ENCODE assay signal across 17 mouse cellular contexts in the genomic region with DNA sequence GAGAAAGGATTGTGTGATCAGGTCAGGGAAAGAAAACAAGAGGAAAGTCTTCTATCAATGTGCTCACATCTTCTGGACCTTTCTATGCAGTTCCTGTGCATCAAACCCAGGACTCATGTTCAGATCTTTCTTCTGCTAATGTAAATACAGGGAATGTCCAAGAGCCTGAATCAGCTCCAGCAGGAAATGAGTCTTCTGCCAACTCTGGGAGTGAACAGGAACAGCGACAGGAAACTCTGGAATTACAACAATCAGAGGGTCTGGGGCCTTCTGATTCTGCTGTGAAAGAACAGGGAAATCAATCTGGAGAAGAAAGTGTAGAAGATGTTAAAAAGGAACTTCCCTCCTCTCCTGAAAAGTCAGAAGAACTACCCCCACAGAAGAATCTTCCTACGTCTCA.
DNase-seq lines count a peak whose midpoint lies in the region; ATAC-seq and TF ChIP-seq lines count a peak whose summit lies in the region.
"Had no signal": no experiment of that assay in that cellular context is flagged by ENCODE, and none has a peak within 500 bp of the region (broad histone marks: within the 10 kb centered on the region; RNA-seq: fewer than 3 reads in every experiment).

No protein-coding gene starts in this region.

- H3K27ac ChIP-seq in kidney, postnatal 0 days: no peak overlapping the region
- H3K27ac ChIP-seq in heart, embryonic 14.5 days (replicated peaks in 1 of 2; ENCODE audit: control insufficient read depth in 1 of 2, insufficient read depth in 1 of 2, low read depth in 2 of 2, low read length in 2 of 2): peak overlapping the region; percentile 53 to 56; a peak in 1 of 4 replicates
- no peak overlapping the region for H3K27ac ChIP-seq in hindbrain, embryonic 12.5 days
- H3K27ac ChIP-seq in stomach, postnatal 0 days (replicated peaks): no peak overlapping the region
- H3K27ac ChIP-seq: embryonic facial prominence, embryonic 15.5 days; gastrocnemius, adult 2 months; hindbrain, embryonic 10.5 days; liver, embryonic 14.5 days had no signal

- no peaks in the 10 kb centered on the region for H3K9me3 ChIP-seq in kidney, postnatal 0 days (replicated peaks; ENCODE audit: low read length)
- H3K9me3 ChIP-seq in heart, embryonic 14.5 days (ENCODE audit: control insufficient read depth, low read length): no peaks in the 10 kb centered on the region
- no peaks in the 10 kb centered on the region for H3K9me3 ChIP-seq in hindbrain, embryonic 12.5 days (replicated peaks)
- no peaks in the 10 kb centered on the region for H3K9me3 ChIP-seq in stomach, postnatal 0 days (ENCODE audit: control insufficient read depth, low read length)
- H3K9me3 ChIP-seq: embryonic facial prominence, embryonic 15.5 days; hindbrain, embryonic 10.5 days had no signal

- H3K27me3 ChIP-seq in kidney, postnatal 0 days (ENCODE audit: insufficient read depth, low read length): no peaks in the 10 kb centered on the region
- H3K27me3 ChIP-seq in heart, embryonic 14.5 days (ENCODE audit: control insufficient read depth, insufficient read depth, low read length): no peaks in the 10 kb centered on the region
- H3K27me3 ChIP-seq in hindbrain, embryonic 12.5 days: no peaks in the 10 kb centered on the region
- H3K27me3 ChIP-seq in stomach, postnatal 0 days (ENCODE audit: control insufficient read depth, insufficient read depth, low read length): no peaks in the 10 kb centered on the region
- H3K27me3 ChIP-seq: embryonic facial prominence, embryonic 15.5 days had no signal

- no peak for ATAC-seq in kidney, postnatal 0 days (replicated peaks; ENCODE audit: low FRiP score, low read depth)
- ATAC-seq in heart, embryonic 14.5 days (ENCODE audit: insufficient number of reproducible peaks, insufficient read depth, low FRiP score, low read depth): peak; percentile 54; the same call in 1 of the 2 replicates
- ATAC-seq in hindbrain, embryonic 12.5 days (ENCODE audit: low FRiP score): no peak
- no peak for ATAC-seq in stomach, postnatal 0 days (ENCODE audit: low FRiP score, low TSS enrichment)
- ATAC-seq: forebrain, postnatal 0 days had no signal

- TF ChIP-seq EP300 in stomach, postnatal 0 days (optimal IDR thresholded peaks at IDR 0.05): no peak

- no peak for TF ChIP-seq CTCF in kidney, postnatal 0 days (IDR thresholded peaks at IDR 0.05; ENCODE audit: low read depth)
- no peak for TF ChIP-seq CTCF in stomach, postnatal 0 days (IDR thresholded peaks at IDR 0.05; ENCODE audit: low read depth)

- H3K4me3 ChIP-seq in kidney, postnatal 0 days (replicated peaks; ENCODE audit: low read depth, low read length): no peak overlapping the region
- no peak overlapping the region for H3K4me3 ChIP-seq in heart, embryonic 14.5 days (ENCODE audit: control insufficient read depth in 1 of 2, insufficient read depth in 1 of 2, low read depth in 1 of 2, low read length in 2 of 2)
- H3K4me3 ChIP-seq in hindbrain, embryonic 12.5 days: no peak overlapping the region
- H3K4me3 ChIP-seq in stomach, postnatal 0 days (ENCODE audit: low read depth, low read length): no peak overlapping the region
- H3K4me3 ChIP-seq: embryonic facial prominence, embryonic 15.5 days; gastrocnemius, adult 2 months; hindbrain, embryonic 10.5 days had no signal

- H3K9ac ChIP-seq in kidney, postnatal 0 days (ENCODE audit: low read depth, low read length): no peak overlapping the region
- H3K9ac ChIP-seq in heart, embryonic 14.5 days (ENCODE audit: low read length): no peak overlapping the region
- H3K9ac ChIP-seq in hindbrain, embryonic 12.5 days: no peak overlapping the region
- no peak overlapping the region for H3K9ac ChIP-seq in stomach, postnatal 0 days (ENCODE audit: low read length)
- H3K9ac ChIP-seq: embryonic facial prominence, embryonic 15.5 days; forebrain, postnatal 0 days; liver, embryonic 14.5 days had no signal

- no peaks in the 10 kb centered on the region for H3K4me1 ChIP-seq in kidney, postnatal 0 days (replicated peaks; ENCODE audit: insufficient read depth, low read length)
- H3K4me1 ChIP-seq in heart, embryonic 14.5 days (ENCODE audit: control insufficient read depth in 2 of 2, insufficient read depth in 2 of 2, low read length in 2 of 2): no peaks in the 10 kb centered on the region
- no peaks in the 10 kb centered on the region for H3K4me1 ChIP-seq in hindbrain, embryonic 12.5 days
- H3K4me1 ChIP-seq in stomach, postnatal 0 days (replicated peaks; ENCODE audit: control insufficient read depth, insufficient read depth): no peaks in the 10 kb centered on the region
- H3K4me1 ChIP-seq: embryonic facial prominence, embryonic 15.5 days; hindbrain, embryonic 10.5 days had no signal

- DNase-seq in kidney, postnatal 0 days (ENCODE audit: low spot score): peak; percentile 10
- no peak for DNase-seq in kidney, adult 11 months
- DNase-seq in lung, adult 18-20 months: peak; percentile 23 to 49
- peak; percentile 48 for DNase-seq in lung, postnatal 25 days (ENCODE audit: low spot score)
- no peak for DNase-seq in stomach, postnatal 0 days (ENCODE audit: low spot score)
- DNase-seq: adrenal gland, adult 8-10 months; cerebellum, adult 9-11 months; forebrain, postnatal 0 days; gastrocnemius, adult 2 months; right cerebral cortex, postnatal 4 days; thymus, postnatal 14 days had no signal

- 42% methylated on average over 2 of the region's 2 CpGs for WGBS in kidney, postnatal 0 days
- 20% methylated on average over 2 of the region's 2 CpGs for WGBS in heart, embryonic 14.5 days
- WGBS in hindbrain, embryonic 12.5 days: 59% methylated on average over 2 of the region's 2 CpGs
- 52% methylated on average over 2 of the region's 2 CpGs for WGBS in stomach, postnatal 0 days

- no peak overlapping the region for H3K4me2 ChIP-seq in kidney, postnatal 0 days (ENCODE audit: low read length)
- no peak overlapping the region for H3K4me2 ChIP-seq in heart, embryonic 14.5 days (ENCODE audit: low read length)
- no peak overlapping the region for H3K4me2 ChIP-seq in hindbrain, embryonic 12.5 days (replicated peaks)
- H3K4me2 ChIP-seq in stomach, postnatal 0 days (replicated peaks; ENCODE audit: low read depth): no peak overlapping the region
- H3K4me2 ChIP-seq: embryonic facial prominence, embryonic 15.5 days; midbrain, embryonic 11.5 days had no signal

- no peaks in the 10 kb centered on the region for H3K36me3 ChIP-seq in kidney, postnatal 0 days (ENCODE audit: insufficient read depth, low read length)
- no peaks in the 10 kb centered on the region for H3K36me3 ChIP-seq in heart, embryonic 14.5 days (ENCODE audit: control insufficient read depth, insufficient read depth, low read length)
- H3K36me3 ChIP-seq in hindbrain, embryonic 12.5 days: no peaks in the 10 kb centered on the region
- H3K36me3 ChIP-seq in stomach, postnatal 0 days (ENCODE audit: control insufficient read depth, insufficient read depth, low read length): no peaks in the 10 kb centered on the region
- H3K36me3 ChIP-seq: embryonic facial prominence, embryonic 15.5 days; hindbrain, embryonic 10.5 days had no signal

Comparison
In these comparisons a context has a peak if more than half of its experiments do, and no peak if none do; other contexts are left out.
1. DNase-seq: peak in kidney, postnatal 0 days (single experiment), lung, adult 18-20 months (2 of 2) and lung, postnatal 25 days (single experiment); none in kidney, adult 11 months (single experiment) and stomach, postnatal 0 days (single experiment).
2. H3K27ac ChIP-seq: peak in heart, embryonic 14.5 days (2 of 2); none in kidney, postnatal 0 days (single experiment), hindbrain, embryonic 12.5 days (single experiment) and stomach, postnatal 0 days (single experiment).